Mouse (Mus musculus) liver, adult 2 months (tissue): Measurements from ENCODE around the gene H2-T23. TPM values are rescaled to one million over a fixed set of nuclear protein-coding genes. Genes with fewer than 3 reads are reported as not detected.
"Not testable (repeated sequence)": the region's sequence is repeated elsewhere in the genome, so short reads cannot be mapped to it uniquely, and the experiment has no call there.

ENCODE experiments used
- DNase-seq: peaks from one replicate; pipeline ENCODE4 v3.0.0-alpha.2; 2011; ENCODE audit warnings: low read depth, low spot score; ENCODE audit errors: extremely low read depth
- H3K27ac ChIP-seq: fragments of 200-500 bp; replicated peaks from 2 replicates; pipeline ENCODE4 v1.5.1; 2012; ENCODE audit warnings: low read depth, mild to moderate bottlenecking, control low read depth, inconsistent platforms, low read length; ENCODE audit not compliant: insufficient read depth
- H3K27me3 ChIP-seq: fragments of 200-500 bp; 2 replicates; pipeline ENCODE4 v1.6.1; 2012; ENCODE audit warnings: mild to moderate bottlenecking, moderate library complexity, low read length, inconsistent platforms; ENCODE audit not compliant: control insufficient read depth, insufficient read depth
- H3K36me3 ChIP-seq: fragments of 200-500 bp; 2 replicates; pipeline ENCODE4 v1.6.1; 2012; ENCODE audit warnings: low read length, inconsistent platforms; ENCODE audit not compliant: control insufficient read depth, insufficient read depth
- H3K4me1 ChIP-seq: fragments of 200-500 bp; 2 replicates; pipeline ENCODE4 v1.6.1; 2011; ENCODE audit warnings: low read length; ENCODE audit not compliant: control insufficient read depth, insufficient read depth
- H3K4me3 ChIP-seq: fragments of 200-500 bp; 2 replicates; pipeline ENCODE4 v1.5.1; 2011; ENCODE audit warnings: low read depth, mild to moderate bottlenecking, control low read depth, low read length, moderate library complexity; ENCODE audit not compliant: insufficient read depth
- H3K79me2 ChIP-seq: fragments of 200-500 bp; 2 replicates; pipeline ENCODE4 v1.6.1; 2012; ENCODE audit warnings: inconsistent platforms, mild to moderate bottlenecking, low read length, moderate library complexity; ENCODE audit not compliant: control insufficient read depth, insufficient read depth
- H3K9ac ChIP-seq: fragments of 200-500 bp; 2 replicates; pipeline ENCODE4 v1.6.1; 2012; ENCODE audit warnings: low read depth, mild to moderate bottlenecking, control low read depth, inconsistent platforms, low read length
- CTCF ChIP-seq: fragments of 200-500 bp; IDR thresholded peaks from 2 replicates; pipeline ENCODE4 v1.5.1; 2011; ENCODE audit warnings: low read depth, low read length, control low read depth
- POLR2A ChIP-seq: fragments of 200-500 bp; IDR thresholded peaks from 2 replicates; pipeline ENCODE4 v1.6.1; 2011; ENCODE audit warnings: low read length, control low read depth; ENCODE audit not compliant: insufficient read depth; ENCODE audit errors: extremely low read depth
- WGBS: fragments of 180-500 bp; shearing (Covaris S2); methylation state at CpG from one replicate; pipeline ENCODE4 v1.1.7; 2018; 5-methylcytosine and 5-hydroxymethylcytosine counted together
- polyA plus RNA-seq: library from polyadenylated mRNA; depleted of rRNA; stranded (reverse); fragments of >200 nt; gene quantifications from 2 replicates; pipeline ENCODE4 v1.2.3, GENCODE M21; 2012
- total RNA-seq: library from RNA; depleted of rRNA; stranded (reverse); fragments of >200 nt; gene quantifications from 2 replicates; pipeline ENCODE4 v1.2.3, GENCODE M21; 2014

The H2-T23 gene
- total and polyA plus RNA-seq, 2 experiments: 291 to 492 TPM

- H3K36me3 ChIP-seq: no peaks in the 10 kb centered on the region
- no peaks in the 10 kb centered on the region for H3K27me3 ChIP-seq
- peak within 1 kb of the TSS; percentile 54 for H3K9ac ChIP-seq
- peak; percentile 82 for DNase-seq
- peak within 1 kb of the TSS; percentile 87 for H3K27ac ChIP-seq
- H3K4me1 ChIP-seq: peaks cover 9% of the 10 kb centered on the region
- TF ChIP-seq CTCF (peak; percentile 18; the same call in 1 of the 2 replicates), POLR2A (no peak)
- peak within 1 kb of the TSS; percentile 59 for H3K4me3 ChIP-seq
- H3K79me2 ChIP-seq: no peaks in the 10 kb centered on the region
- 19% methylated on average over 15 of the region's 15 CpGs for WGBS
These were observed 12.2 kb downstream of the H2-T23 start, which contains the start of gene H2-T24 for GRCm38 (mm10) chr17:36020191-36021073. Gene H2-T24, minus strand, starts transcription at chr17:36020560.

GRCm38 (mm10) chr17:36019519-36019918 is 13.1 kb downstream of the H2-T23 start:
- H3K27me3 ChIP-seq: no peaks in the 10 kb centered on the region
- 53% methylated on average over 3 of the region's 3 CpGs for whole genome bisulfite sequencing
- H3K36me3 ChIP-seq: peaks cover 2% of the 10 kb centered on the region; the same call in 1 of the 2 replicates
- H3K9ac ChIP-seq: peak overlapping the region; percentile 54; the same call in 1 of the 2 replicates
- peaks cover 9% of the 10 kb centered on the region for H3K4me1 ChIP-seq
- peak overlapping the region; percentile 59 for H3K4me3 ChIP-seq
- peak overlapping the region; percentile 87 for H3K27ac ChIP-seq
- DNase-seq: no peak
- no peaks in the 10 kb centered on the region for H3K79me2 ChIP-seq
- TF ChIP-seq CTCF: no peak
- no peak for TF ChIP-seq POLR2A

GRCm38 (mm10) chr17:36018979-36019378 is 13.7 kb downstream of the H2-T23 start:
- no peak for DNase-seq
- Histone ChIP-seq H3K36me3 (peaks cover 6% of the 10 kb centered on the region; the same call in 1 of the 2 replicates), H3K9ac (no peak overlapping the region), H3K79me2 (no peaks in the 10 kb centered on the region), H3K4me3 (0 out of 2 replicates have a peak overlapping the region, but pooled peaks have one; percentile 5), H3K4me1 (peaks cover 8% of the 10 kb centered on the region), H3K27me3 (no peaks in the 10 kb centered on the region), H3K27ac (no peak overlapping the region)
- 66% methylated on average over 2 of the region's 2 CpGs for WGBS
- TF ChIP-seq POLR2A: no peak
- no peak for TF ChIP-seq CTCF

- no peak overlapping the region for H3K27ac ChIP-seq
- 0 out of 2 replicates have a peak, but pooled peaks cover 3% of the 10 kb centered on the region for H3K4me1 ChIP-seq
- 91% methylated on average over 5 of the region's 5 CpGs for WGBS
- no peaks in the 10 kb centered on the region for H3K27me3 ChIP-seq
- H3K79me2 ChIP-seq: no peaks in the 10 kb centered on the region
- H3K4me3 ChIP-seq: no peak overlapping the region
- DNase-seq: no peak
- H3K36me3 ChIP-seq: peaks cover 6% of the 10 kb centered on the region; the same call in 1 of the 2 replicates
- TF ChIP-seq POLR2A: no peak
- TF ChIP-seq CTCF: no peak
- H3K9ac ChIP-seq: no peak overlapping the region
These were observed 15.6 kb downstream of the H2-T23 start for GRCm38 (mm10) chr17:36017046-36017445.

GRCm38 (mm10) chr17:36014977-36015376 is 17.7 kb downstream of the H2-T23 start:
- Histone ChIP-seq H3K9ac (no peak overlapping the region), H3K27me3 (no peaks in the 10 kb centered on the region), H3K4me1 (no peaks in the 10 kb centered on the region), H3K27ac (no peak overlapping the region), H3K36me3 (peaks cover 6% of the 10 kb centered on the region; the same call in 1 of the 2 replicates), H3K79me2 (no peaks in the 10 kb centered on the region), H3K4me3 (no peak overlapping the region)
- WGBS: 98% methylated on average over 5 of the region's 5 CpGs
- no peak for DNase-seq
- TF ChIP-seq CTCF: no peak

- not testable (repeated sequence) for H3K9ac ChIP-seq, H3K4me1 ChIP-seq, H3K4me3 ChIP-seq, H3K27ac ChIP-seq, H3K27me3 ChIP-seq, DNase-seq, H3K36me3 ChIP-seq
- peaks cover 32% of the 10 kb centered on the region for H3K79me2 ChIP-seq
- WGBS: 75% methylated on average over 7 of the region's 7 CpGs
These were observed 28.2 kb downstream of the H2-T23 start for GRCm38 (mm10) chr17:36004409-36004808.
